Mouse (Mus musculus): ENCODE measurements around the gene Zfp64. TPM values are rescaled to one million over a fixed set of nuclear protein-coding genes. Genes with fewer than 3 reads are reported as not detected.
"Not testable (repeated sequence)": the region's sequence is repeated elsewhere in the genome, so short reads cannot be mapped to it uniquely, and the experiment has no call there.

Gene Zfp64
- polyA plus RNA-seq, 1 experiment from 2014 or later = 44.0 TPM

DNA sequence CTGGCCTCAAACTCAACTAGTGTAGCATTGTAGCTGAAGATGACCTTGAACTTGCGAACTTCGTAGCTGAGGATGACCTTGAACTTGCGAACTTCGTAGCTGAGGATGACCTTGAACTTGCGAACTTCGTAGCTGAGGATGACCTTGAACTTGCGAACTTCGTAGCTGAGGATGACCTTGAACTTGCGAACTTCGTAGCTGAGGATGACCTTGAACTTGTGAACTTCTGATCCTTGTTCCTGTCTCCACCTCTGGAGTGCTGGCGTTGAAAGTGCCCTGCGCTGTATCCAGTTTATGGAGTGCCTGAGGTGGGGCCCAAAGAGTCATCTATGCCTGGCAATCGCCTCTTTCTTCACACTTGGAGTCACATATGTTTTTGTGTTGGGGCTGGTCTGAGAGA lies 101.5 kb downstream of the Zfp64 start:
- H3K36me3 ChIP-seq (replicated peaks; ENCODE audit: control insufficient read depth, insufficient read depth, low read depth, low read length); H3K9ac ChIP-seq (replicated peaks; ENCODE audit: low read length); H3K9me3 ChIP-seq (replicated peaks; ENCODE audit: control insufficient read depth, low read length); H3K4me1 ChIP-seq (ENCODE audit: control insufficient read depth, insufficient read depth, low read length); DNase-seq (ENCODE audit: low spot score); H3K4me2 ChIP-seq (ENCODE audit: low read depth, low read length); ATAC-seq (replicated peaks; ENCODE audit: insufficient number of reproducible peaks, low FRiP score, low TSS enrichment, low read depth); H3K27me3 ChIP-seq (ENCODE audit: control insufficient read depth, insufficient read depth, low read length); H3K4me3 ChIP-seq (ENCODE audit: low read depth, low read length): not testable (repeated sequence)
- 85% methylated on average over 11 of the region's 13 CpGs for WGBS
- H3K27ac ChIP-seq (replicated peaks; ENCODE audit: low read depth, low read length) = 0 out of 2 replicates have a peak overlapping the region, but pooled peaks have one; percentile 25

DNA sequence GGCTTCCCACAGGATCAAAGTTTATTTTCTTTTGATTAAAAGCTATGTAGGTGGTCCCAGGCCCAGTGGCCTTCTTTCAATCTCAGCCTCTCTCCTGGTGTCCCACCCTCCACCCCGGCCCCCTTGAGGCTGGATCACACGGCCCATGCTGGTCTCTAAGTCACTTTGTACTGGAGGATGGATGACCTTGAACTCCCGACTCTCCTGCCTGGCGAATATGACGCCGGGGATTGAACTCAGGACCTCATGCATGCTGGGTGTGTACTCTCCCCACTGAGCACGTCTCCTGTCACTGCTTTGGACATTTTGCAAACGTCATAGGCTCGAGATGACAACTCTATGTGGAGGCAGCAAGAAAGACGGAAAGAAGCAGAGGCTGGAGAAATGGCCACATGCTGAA lies 103.8 kb downstream of the Zfp64 start:
- no peak overlapping the region for H3K4me3 ChIP-seq (ENCODE audit: low read depth, low read length)
- H3K9me3 ChIP-seq (replicated peaks; ENCODE audit: control insufficient read depth, low read length) = no peaks in the 10 kb centered on the region
- no peak for ATAC-seq (replicated peaks; ENCODE audit: insufficient number of reproducible peaks, low FRiP score, low TSS enrichment, low read depth)
- no peaks in the 10 kb centered on the region for H3K4me1 ChIP-seq (ENCODE audit: control insufficient read depth, insufficient read depth, low read length)
- H3K9ac ChIP-seq (replicated peaks; ENCODE audit: low read length) = no peak overlapping the region
- no peak overlapping the region for H3K4me2 ChIP-seq (ENCODE audit: low read depth, low read length)
- no peak for DNase-seq (ENCODE audit: low spot score)
- H3K27me3 ChIP-seq (ENCODE audit: control insufficient read depth, insufficient read depth, low read length) = no peaks in the 10 kb centered on the region
- no peak overlapping the region for H3K27ac ChIP-seq (replicated peaks; ENCODE audit: low read depth, low read length)
- WGBS = 55% methylated on average over 10 of the region's 10 CpGs
- H3K36me3 ChIP-seq (replicated peaks; ENCODE audit: control insufficient read depth, insufficient read depth, low read depth, low read length) = no peaks in the 10 kb centered on the region

DNA sequence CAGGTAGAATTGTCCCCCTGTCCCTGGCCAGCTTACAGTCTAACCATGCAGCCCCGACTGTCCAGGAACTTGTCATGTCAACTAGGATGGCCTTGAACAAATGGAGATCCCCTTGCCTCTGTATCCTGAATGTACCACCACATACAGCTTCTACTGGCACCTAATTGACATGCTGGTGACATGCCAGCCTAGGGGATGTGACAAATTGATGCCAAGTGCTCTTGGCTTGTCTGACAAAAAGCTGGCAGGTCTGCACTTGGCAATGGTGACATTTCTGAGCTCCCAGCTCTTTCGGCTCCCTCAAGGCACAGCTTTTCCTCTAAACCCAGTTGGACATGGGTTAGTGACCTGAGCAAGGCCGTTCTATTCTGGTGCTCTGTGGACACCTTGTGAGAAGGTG lies 106.8 kb downstream of the Zfp64 start:
- H3K9ac ChIP-seq (replicated peaks; ENCODE audit: low read length) = no peak overlapping the region
- no peak overlapping the region for H3K27ac ChIP-seq (replicated peaks; ENCODE audit: low read depth, low read length)
- H3K36me3 ChIP-seq (replicated peaks; ENCODE audit: control insufficient read depth, insufficient read depth, low read depth, low read length) = no peaks in the 10 kb centered on the region
- no peak overlapping the region for H3K4me3 ChIP-seq (ENCODE audit: low read depth, low read length)
- DNase-seq (ENCODE audit: low spot score) (no peak), ATAC-seq (replicated peaks; ENCODE audit: insufficient number of reproducible peaks, low FRiP score, low TSS enrichment, low read depth) (no peak)
- H3K4me1 ChIP-seq (ENCODE audit: control insufficient read depth, insufficient read depth, low read length) = no peaks in the 10 kb centered on the region
- no peaks in the 10 kb centered on the region for H3K9me3 ChIP-seq (replicated peaks; ENCODE audit: control insufficient read depth, low read length)
- 89% methylated on average over 3 of the region's 3 CpGs for WGBS
- no peaks in the 10 kb centered on the region for H3K27me3 ChIP-seq (ENCODE audit: control insufficient read depth, insufficient read depth, low read length)
- no peak overlapping the region for H3K4me2 ChIP-seq (ENCODE audit: low read depth, low read length)

DNA sequence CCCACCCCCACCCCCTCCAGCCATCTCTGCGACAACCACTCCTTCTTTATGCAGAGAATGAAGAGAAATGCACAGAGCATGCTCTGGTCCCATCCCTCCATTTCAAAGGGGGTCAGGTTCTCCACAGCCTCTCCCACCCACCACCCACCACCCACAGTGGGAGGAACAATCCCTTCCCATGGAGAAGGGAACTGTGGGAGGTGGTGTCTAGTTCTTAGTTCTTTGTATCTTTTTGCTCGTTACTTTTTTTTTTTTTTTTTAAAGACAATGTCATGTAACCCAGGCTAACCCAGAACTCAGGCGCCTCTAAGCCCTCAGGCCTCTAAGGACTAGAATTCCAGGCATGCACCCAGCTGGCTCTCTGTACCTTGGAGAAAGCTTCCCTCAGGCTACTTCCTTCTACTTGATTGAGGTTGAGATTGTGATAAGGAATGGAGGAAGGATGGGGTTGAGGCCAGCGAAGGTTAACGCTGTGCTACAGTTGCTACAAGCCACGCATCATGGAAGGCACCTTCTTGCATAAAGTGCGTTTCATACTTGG lies 109.1 kb downstream of the Zfp64 start:
- Histone ChIP-seq H3K4me2 (ENCODE audit: low read depth, low read length) (no peak overlapping the region), H3K27me3 (ENCODE audit: control insufficient read depth, insufficient read depth, low read length) (no peaks in the 10 kb centered on the region), H3K36me3 (replicated peaks; ENCODE audit: control insufficient read depth, insufficient read depth, low read depth, low read length) (no peaks in the 10 kb centered on the region), H3K9me3 (replicated peaks; ENCODE audit: control insufficient read depth, low read length) (no peaks in the 10 kb centered on the region), H3K4me3 (ENCODE audit: low read depth, low read length) (no peak overlapping the region), H3K27ac (replicated peaks; ENCODE audit: low read depth, low read length) (no peak overlapping the region), H3K4me1 (ENCODE audit: control insufficient read depth, insufficient read depth, low read length) (peaks cover 5% of the 10 kb centered on the region), H3K9ac (replicated peaks; ENCODE audit: low read length) (no peak overlapping the region)
- ATAC-seq (replicated peaks; ENCODE audit: insufficient number of reproducible peaks, low FRiP score, low TSS enrichment, low read depth) (no peak), DNase-seq (ENCODE audit: low spot score) (no peak)
- 74% methylated on average over 7 of the region's 7 CpGs for WGBS

Other genes starting within 250 kb of the Zfp64 start
- gene Atp9a, start 213.2 kb downstream of the Zfp64 start, polyA plus RNA-seq (2014; fragmentation: Nextera tagmentation; extraction: Ambion mirVana) = 10.3 and 10.4 TPM in 2 replicates
- 12.3 and 13.3 TPM in 2 replicates for gene Sall4, start 187.6 kb downstream of the Zfp64 start, polyA plus RNA-seq (2014; fragmentation: Nextera tagmentation; extraction: Ambion mirVana)

Measured in embryonic facial prominence, embryonic 11.5 days (tissue).